Mouse (Mus musculus) kidney, adult 2 months (tissue): ENCODE data around the gene Cyp3a41b.
"Not testable (repeated sequence)": the region's sequence is repeated elsewhere in the genome, so short reads cannot be mapped to it uniquely, and the experiment has no call there.

ENCODE experiments used
- CTCF ChIP-seq: fragments of 200-500 bp; conservative IDR thresholded peaks from 2 replicates; pipeline ENCODE4 v1.5.1; 2011; ENCODE audit warnings: low read depth, mild to moderate bottlenecking, control low read depth, low read length, moderate library complexity, mixed read lengths; ENCODE audit not compliant: insufficient read depth, insufficient read length
- POLR2A ChIP-seq: fragments of 200-500 bp; IDR thresholded peaks from one replicate; pipeline ENCODE4 v1.6.1; 2011; ENCODE audit warnings: low read depth, low read length, control low read depth

- TF ChIP-seq CTCF, POLR2A: not testable (repeated sequence)
These were observed 13.3 kb upstream of the Cyp3a41b start for GRCm38 (mm10) chr5:145597851-145598250.
